Mouse (Mus musculus) C2C12 (cell line): ENCODE measurements around the gene Cyp2w1. TPM values are rescaled to one million over a fixed set of nuclear protein-coding genes. Genes with fewer than 3 reads are reported as not detected.
"Not testable (repeated sequence)": the region's sequence is repeated elsewhere in the genome, so short reads cannot be mapped to it uniquely, and the experiment has no call there.

Experiments used
- H3K27me3 ChIP-seq: one replicate; pipeline ENCODE4 v1.6.1; 2011; ENCODE audit not compliant: control insufficient read depth, insufficient read depth, insufficient read length
- H3K36me3 ChIP-seq: one replicate; pipeline ENCODE4 v1.6.1; 2011; ENCODE audit not compliant: control insufficient read depth, insufficient read depth
- H3K4me3 ChIP-seq: one replicate; pipeline ENCODE4 v1.5.1; 2011; ENCODE audit warnings: mild to moderate bottlenecking, control low read depth; ENCODE audit not compliant: poor library complexity, insufficient read depth, severe bottlenecking
- H3K79me2 ChIP-seq: one replicate; pipeline ENCODE4 v1.6.1; 2011; ENCODE audit not compliant: control insufficient read depth, insufficient read depth
- H3K79me3 ChIP-seq: one replicate; pipeline ENCODE4 v1.6.1; 2011; ENCODE audit warnings: low read depth, control low read depth
- H3ac ChIP-seq: one replicate; pipeline ENCODE3; 2011; ENCODE audit warnings: low read depth; ENCODE audit not compliant: control insufficient read depth, insufficient read length
- CEBPB ChIP-seq: IDR thresholded peaks from one replicate; pipeline ENCODE4 v1.6.1; 2011; ENCODE audit warnings: low read depth, mild to moderate bottlenecking, control low read depth, moderate library complexity
- CTCF ChIP-seq: IDR thresholded peaks from one replicate; pipeline ENCODE4 v1.5.1; 2011; ENCODE audit not compliant: control insufficient read depth, insufficient read depth, insufficient read length
- FOSL1 ChIP-seq: IDR thresholded peaks from one replicate; pipeline ENCODE4 v1.8.0; 2011; ENCODE audit warnings: mild to moderate bottlenecking, low read length; ENCODE audit not compliant: poor library complexity, insufficient read depth, severe bottlenecking
- MAX ChIP-seq: IDR thresholded peaks from one replicate; pipeline ENCODE4 v1.6.1; 2011; ENCODE audit warnings: mild to moderate bottlenecking, control low read depth
- MYOD1 ChIP-seq: IDR thresholded peaks from one replicate; pipeline ENCODE4 v1.6.1; 2011; ENCODE audit warnings: low read depth; ENCODE audit not compliant: control insufficient read depth, insufficient read length
- MYOG ChIP-seq: IDR thresholded peaks from one replicate; pipeline ENCODE4 v1.6.1; 2011; ENCODE audit not compliant: control insufficient read depth, insufficient read length; ENCODE audit errors: extremely low read depth
- USF1 ChIP-seq: IDR thresholded peaks from one replicate; pipeline ENCODE4 v1.6.1; 2011; ENCODE audit warnings: low read depth, mild to moderate bottlenecking, control low read depth, moderate library complexity
- polyA plus RNA-seq: library from polyadenylated mRNA; unstranded; fragments of >200 nt; fragmentation: generic; extraction: Trizol; gene quantifications from one replicate; pipeline ENCODE4 v1.2.1, GENCODE M21; 2012; ENCODE audit warnings: missing spikeins

Gene Cyp2w1
- polyA plus RNA-seq, 1 experiment, result not detected

- H3K27me3 ChIP-seq, result no peaks in the 10 kb centered on the region
- H3K79me2 ChIP-seq, result no peaks in the 10 kb centered on the region
- no peak for TF ChIP-seq MYOG
- no peak for TF ChIP-seq MAX
- TF ChIP-seq MYOD1, result no peak
- TF ChIP-seq USF1, result no peak
- TF ChIP-seq FOSL1, result no peak
- TF ChIP-seq CTCF, result no peak
- TF ChIP-seq CEBPB, result no peak
- H3K36me3 ChIP-seq, result peaks cover 10% of the 10 kb centered on the region
- H3ac ChIP-seq, result no peak overlapping the region
- no peak overlapping the region for H3K4me3 ChIP-seq
- H3K79me3 ChIP-seq, result no peaks in the 10 kb centered on the region
Measured at GRCm38 (mm10) chr5:139333301-139334013, 19.0 kb upstream of the Cyp2w1 start.

GRCm38 (mm10) chr5:139334394-139334793 is 18.0 kb upstream of the Cyp2w1 start:
- H3ac ChIP-seq, H3K79me2 ChIP-seq, H3K4me3 ChIP-seq, H3K79me3 ChIP-seq, H3K27me3 ChIP-seq: not testable (repeated sequence)
- peaks cover 15% of the 10 kb centered on the region for H3K36me3 ChIP-seq

GRCm38 (mm10) chr5:139335634-139336033 is 16.8 kb upstream of the Cyp2w1 start:
- TF ChIP-seq MYOD1 (no peak), MAX (no peak), FOSL1 (no peak), CTCF (no peak), USF1 (no peak), CEBPB (no peak), MYOG (no peak)
- H3ac ChIP-seq, result no peak overlapping the region
- H3K4me3 ChIP-seq, result no peak overlapping the region
- peaks cover 20% of the 10 kb centered on the region for H3K36me3 ChIP-seq
- no peaks in the 10 kb centered on the region for H3K79me2 ChIP-seq
- H3K27me3 ChIP-seq, result no peaks in the 10 kb centered on the region
- no peaks in the 10 kb centered on the region for H3K79me3 ChIP-seq

- Histone ChIP-seq H3K36me3 (peaks cover 36% of the 10 kb centered on the region), H3K79me2 (no peaks in the 10 kb centered on the region), H3ac (no peak overlapping the region)
Measured at GRCm38 (mm10) chr5:139337826-139338370, 14.5 kb upstream of the Cyp2w1 start.

GRCm38 (mm10) chr5:139338403-139338802 is 14.0 kb upstream of the Cyp2w1 start:
- Histone ChIP-seq H3K27me3 (no peaks in the 10 kb centered on the region), H3K79me3 (peaks cover 2% of the 10 kb centered on the region), H3K36me3 (peaks cover 37% of the 10 kb centered on the region), H3K79me2 (peaks cover 2% of the 10 kb centered on the region), H3ac (no peak overlapping the region), H3K4me3 (no peak overlapping the region)
- TF ChIP-seq MAX, result no peak
- no peak for TF ChIP-seq CTCF
- no peak for TF ChIP-seq MYOG
- TF ChIP-seq CEBPB, result no peak
- no peak for TF ChIP-seq MYOD1
- no peak for TF ChIP-seq USF1
- TF ChIP-seq FOSL1, result no peak

More at GRCm38 (mm10) chr5:139337826-139338370, 14.5 kb upstream of the Cyp2w1 start:
- TF ChIP-seq CTCF, result no peak
- no peak for TF ChIP-seq MAX
- no peak for TF ChIP-seq FOSL1
- no peak for TF ChIP-seq CEBPB
- no peak for TF ChIP-seq MYOD1
- no peak for TF ChIP-seq USF1
- no peak for TF ChIP-seq MYOG
- peaks cover 2% of the 10 kb centered on the region for H3K79me3 ChIP-seq
- H3K4me3 ChIP-seq, result no peak overlapping the region
- H3K27me3 ChIP-seq, result no peaks in the 10 kb centered on the region

- peaks cover 3% of the 10 kb centered on the region for H3K79me3 ChIP-seq
- peaks cover 7% of the 10 kb centered on the region for H3K79me2 ChIP-seq
- H3ac ChIP-seq, result no peak overlapping the region
- TF ChIP-seq MYOD1 (no peak), CTCF (no peak)
- H3K36me3 ChIP-seq, result peaks cover 37% of the 10 kb centered on the region
- H3K27me3 ChIP-seq, result no peaks in the 10 kb centered on the region
- no peak overlapping the region for H3K4me3 ChIP-seq
Measured at GRCm38 (mm10) chr5:139338891-139339290, 13.5 kb upstream of the Cyp2w1 start.
